Mouse (Mus musculus) left cerebral cortex, postnatal 10 days (tissue): ENCODE measurements around the gene Hdac5. TPM values are rescaled to one million over a fixed set of nuclear protein-coding genes. Genes with fewer than 3 reads are reported as not detected.

Experiments
- DNase-seq, 2 experiments: peaks; one replicate each; pipeline ENCODE4 v3.0.0; 2021 to 2022; ENCODE audit warnings: low spot score in 2 of 2, mixed read lengths in 1 of 2; ENCODE audit errors: extremely low spot score in 1 of 2
- intact Hi-C: fragments of 180-260 bp; cut with DNase I; formaldehyde crosslinking; loops from one replicate; pipeline ENCODE4 v1.15.1; 2025
- microRNA-seq: library from miRNA; unstranded; fragments of <30 nt; microRNA quantifications from one replicate; pipeline ENCODE4 v1.2.0, GENCODE M21; 2022
- total RNA-seq, 2 experiments: library from RNA; stranded (reverse); gene quantifications; 2 replicates each; pipeline ENCODE4 v1.2.3; 2021

Gene Hdac5
- total RNA-seq, 2 experiments from 2014 or later = 190 TPM

- intact Hi-C loops = no loop called here
- DNase-seq = no peak
Measured at GRCm38 (mm10) chr11:102147213-102147989, 82.6 kb downstream of the Hdac5 start.

DNA sequence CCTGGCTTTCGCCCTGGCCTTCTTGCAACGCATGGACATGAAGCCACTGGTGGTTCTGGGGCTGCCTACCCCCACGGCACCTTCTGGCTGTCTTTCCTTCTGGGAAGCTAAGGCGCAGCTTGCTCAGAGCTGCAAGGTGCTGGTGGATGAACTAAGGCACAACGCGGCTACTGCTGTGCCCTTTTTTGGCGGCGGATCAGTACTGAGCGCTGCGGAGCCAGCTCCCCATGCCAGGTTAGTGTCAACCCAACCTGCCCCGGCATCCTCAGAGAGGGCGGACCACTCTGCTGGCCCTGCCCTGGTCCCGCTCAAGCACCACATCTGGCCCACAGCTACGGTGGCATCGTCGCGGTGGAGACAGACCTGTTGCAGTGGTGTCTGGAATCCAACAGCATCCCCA lies 83.4 kb downstream of the Hdac5 start:
- DNase-seq = no peak
- intact Hi-C loops = no loop called here

DNA sequence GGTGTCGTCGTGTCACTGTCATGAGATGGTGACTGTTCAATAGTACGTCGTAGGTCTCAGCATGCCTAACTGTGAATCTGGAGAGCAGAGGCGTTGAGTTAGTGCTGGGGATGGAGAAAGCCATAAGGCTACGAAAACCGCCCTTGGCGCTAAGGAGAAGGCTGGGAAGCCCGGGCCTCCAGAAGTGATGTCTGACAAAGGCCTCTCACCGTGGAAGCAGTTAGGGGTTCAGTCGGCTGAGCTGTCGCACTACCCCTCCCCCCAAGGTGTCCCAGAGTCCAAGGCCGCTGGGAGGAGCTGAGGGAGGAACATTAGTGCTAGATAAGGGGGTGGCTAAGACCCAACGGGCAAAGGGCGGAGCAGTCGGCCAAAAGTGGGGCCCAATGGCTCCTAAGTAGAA lies 84.0 kb downstream of the Hdac5 start:
- DNase-seq = no peak

DNA sequence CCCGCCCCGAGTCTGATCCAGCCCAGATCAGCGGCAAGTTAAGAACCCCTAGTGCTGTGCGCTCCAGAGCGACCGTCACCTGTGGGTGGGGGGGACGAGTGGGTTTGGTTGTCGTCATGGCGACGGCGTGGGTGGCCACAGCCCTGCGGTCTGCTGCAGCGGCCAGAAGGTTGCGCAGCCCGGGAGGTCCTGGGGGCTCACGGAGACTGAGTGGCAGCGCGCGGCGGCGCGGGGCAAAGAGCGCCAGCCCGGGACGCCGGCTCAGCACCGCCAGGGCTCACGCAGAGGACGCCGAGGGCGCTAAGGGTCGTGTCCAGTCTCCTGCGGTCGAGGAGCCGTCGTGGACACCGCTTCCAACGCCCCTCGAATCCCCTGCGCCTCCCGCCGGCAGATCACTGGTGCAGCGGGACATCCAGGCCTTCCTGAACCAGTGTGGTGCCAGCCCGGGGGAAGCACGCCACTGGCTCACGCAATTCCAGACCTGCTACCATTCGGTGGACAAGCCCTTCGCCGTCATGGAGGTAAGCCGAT lies 84.4 kb downstream of the Hdac5 start, which contains the start of gene Nags:
Nags (plus strand) TSS at position 43 of the 531 bp plus-strand sequence.
- no peak for DNase-seq
- intact Hi-C loops = no loop called here

More for the DNA sequence above, 84.0 kb downstream of the Hdac5 start:
- intact Hi-C loops = no loop called here

DNA sequence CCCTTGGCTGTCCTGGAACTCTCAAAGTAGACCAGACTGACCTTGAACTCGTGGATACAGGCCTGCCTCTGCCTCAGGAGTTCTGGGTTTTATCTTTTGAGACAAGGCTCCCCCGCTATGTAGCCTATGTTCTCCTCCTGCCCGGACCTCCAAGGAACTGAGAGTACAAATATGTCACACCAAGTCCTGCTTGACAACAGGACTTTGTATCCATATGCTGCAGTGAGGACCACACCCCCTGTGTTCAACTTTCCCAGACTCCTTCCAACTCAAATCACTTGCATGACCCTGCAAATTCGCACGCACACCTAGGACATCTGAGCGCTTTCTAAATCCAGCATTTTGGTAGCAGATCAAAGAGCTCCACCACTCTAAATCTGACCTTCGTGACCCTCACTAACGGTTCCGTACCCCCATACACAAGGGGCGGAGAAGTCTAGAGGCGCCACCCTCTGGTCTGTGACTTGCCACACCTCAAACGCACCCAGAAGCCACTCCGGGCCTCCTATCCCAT lies 85.0 kb downstream of the Hdac5 start:
- intact Hi-C loops = no loop called here
- DNase-seq = no peak

Small RNAs within 50 kb of the gene (microRNA-seq; reads per million reads assigned to microRNA genes)
- gene Mir8101 = 3.2 reads per million, percentile 4 among the genes with 10 or more reads in this experiment

Other genes starting within 250 kb of the Hdac5 start
- not detected for gene Cfap97d1, start 245.9 kb downstream of the Hdac5 start, total RNA-seq
- gene Dusp3, start 243.2 kb downstream of the Hdac5 start, total RNA-seq = 100 to 1,000 TPM; 138 to 142 TPM
- 10 to 100 TPM; 34.1 to 36.3 TPM for gene Mpp3, start 201.7 kb downstream of the Hdac5 start, total RNA-seq
- not detected for gene Cd300lg, start 188.7 kb downstream of the Hdac5 start, total RNA-seq
- 100 to 1,000 TPM; 103 to 107 TPM for gene Mpp2, start 141.7 kb downstream of the Hdac5 start, total RNA-seq
- gene Ppy, start 128.8 kb downstream of the Hdac5 start, total RNA-seq = not detected
- gene Pyy, start 122.3 kb downstream of the Hdac5 start, total RNA-seq = not detected
- gene Nags, start 84.7 kb downstream of the Hdac5 start, total RNA-seq = under 1 TPM in 1 of 2 experiments, not detected in 1; 0.20 TPM
- 10 to 100 TPM; 24.3 to 24.4 TPM for gene Tmem101, start 73.8 kb downstream of the Hdac5 start, total RNA-seq
- gene Lsm12, start 44.9 kb downstream of the Hdac5 start, total RNA-seq = 10 to 100 TPM; 67.6 to 72.3 TPM
- 10 to 100 TPM; 43.8 to 45.0 TPM for gene G6pc3, start 40.5 kb downstream of the Hdac5 start, total RNA-seq
- gene BC030867, start 18.7 kb upstream of the Hdac5 start, total RNA-seq = under 1 TPM; 0.83 to 0.99 TPM
- gene Asb16, start 38.6 kb upstream of the Hdac5 start, total RNA-seq = under 1 TPM; 0.49 to 0.71 TPM
- gene Tmub2, start 54.8 kb upstream of the Hdac5 start, total RNA-seq = 10 to 100 TPM; 61.2 to 64.4 TPM
- 100 to 1,000 TPM; 187 TPM for gene Atxn7l3, start 66.5 kb upstream of the Hdac5 start, total RNA-seq
- gene Ubtf, start 89.6 kb upstream of the Hdac5 start, total RNA-seq = 100 to 1,000 TPM in 1 of 2 experiments, 10 to 100 TPM in 1; 97.0 to 100 TPM
- gene Slc4a1, start 136.0 kb upstream of the Hdac5 start, total RNA-seq = 1 to 10 TPM in 1 of 2 experiments, under 1 TPM in 1; 0.47 to 1.2 TPM
- gene Rundc3a, start 163.2 kb upstream of the Hdac5 start, total RNA-seq = 100 to 1,000 TPM; 329 to 332 TPM
- 10 to 100 TPM; 64.8 to 66.7 TPM for gene Slc25a39, start 177.8 kb upstream of the Hdac5 start, total RNA-seq
- gene Grn, start 200.1 kb upstream of the Hdac5 start, total RNA-seq = 10 to 100 TPM; 79.2 to 79.4 TPM
- gene Fam171a2, start 217.5 kb upstream of the Hdac5 start, total RNA-seq = 100 to 1,000 TPM; 125 to 135 TPM
- gene Itga2b, start 240.0 kb upstream of the Hdac5 start, total RNA-seq = 1 to 10 TPM; 3.2 to 3.3 TPM